Mouse (Mus musculus): ENCODE results near the gene Zfp14. TPM values are rescaled to one million over a fixed set of nuclear protein-coding genes. Genes with fewer than 3 reads are reported as not detected.

The Zfp14 gene
- polyA plus RNA-seq, 1 experiment from 2014 or later = 1.4 TPM

DNA sequence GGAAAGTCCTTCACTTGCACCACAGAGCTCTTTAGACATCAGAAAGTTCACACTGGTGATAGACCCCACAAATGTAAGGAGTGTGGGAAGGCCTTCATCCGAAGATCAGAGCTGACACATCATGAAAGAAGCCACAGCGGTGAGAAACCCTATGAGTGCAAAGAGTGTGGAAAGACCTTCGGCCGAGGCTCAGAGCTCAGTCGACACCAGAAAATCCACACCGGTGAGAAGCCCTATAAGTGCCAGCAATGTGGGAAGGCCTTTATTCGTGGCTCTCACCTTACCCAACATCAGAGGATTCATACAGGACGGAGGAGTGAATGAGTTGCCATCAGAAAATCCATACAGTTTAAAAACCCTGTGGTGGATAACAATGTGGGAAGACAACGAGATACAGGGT, 27.9 kb downstream of the Zfp14 start:
- no peak overlapping the region for H3K4me2 ChIP-seq
- H3K9me3 ChIP-seq (ENCODE audit: control insufficient read depth, low read length) = no peaks in the 10 kb centered on the region
- H3K4me1 ChIP-seq (replicated peaks; ENCODE audit: control insufficient read depth, insufficient read depth, low read length) = no peaks in the 10 kb centered on the region
- 93% methylated on average over 9 of the region's 9 CpGs for WGBS
- DNase-seq (ENCODE audit: low spot score) (no peak), ATAC-seq (replicated peaks; ENCODE audit: low FRiP score) (no peak)
- H3K27ac ChIP-seq (ENCODE audit: low read depth, low read length) = no peak overlapping the region
- H3K9ac ChIP-seq (ENCODE audit: low read depth, low read length) = no peak overlapping the region
- peaks cover 38% of the 10 kb centered on the region for H3K36me3 ChIP-seq (ENCODE audit: control insufficient read depth, insufficient read depth, low read length)
- no peak overlapping the region for H3K4me3 ChIP-seq (ENCODE audit: low read depth, low read length)
- no peaks in the 10 kb centered on the region for H3K27me3 ChIP-seq (replicated peaks; ENCODE audit: control insufficient read depth, insufficient read depth, low read length)

DNA sequence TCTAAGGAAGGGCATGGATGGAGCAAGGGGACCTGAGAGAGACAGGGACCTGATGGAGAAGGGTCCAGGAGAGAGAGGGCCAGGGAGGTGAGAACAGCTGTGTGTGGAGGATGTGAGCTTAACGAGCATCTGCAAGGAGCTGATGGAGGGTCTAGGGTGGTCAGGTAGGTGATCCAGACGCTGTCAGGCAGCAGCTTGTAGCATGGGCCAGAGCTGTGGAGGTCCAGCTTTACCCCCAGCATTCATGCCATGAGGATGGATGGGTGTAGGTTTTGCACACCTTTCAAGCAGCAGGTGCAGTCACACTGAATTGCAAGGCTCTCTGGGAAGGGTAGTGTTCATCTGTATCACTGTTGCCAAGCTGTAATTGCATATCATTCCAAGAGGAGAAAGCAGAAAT, 31.6 kb downstream of the Zfp14 start:
- Histone ChIP-seq H3K27me3 (replicated peaks; ENCODE audit: control insufficient read depth, insufficient read depth, low read length) (no peaks in the 10 kb centered on the region), H3K4me3 (ENCODE audit: low read depth, low read length) (no peak overlapping the region), H3K27ac (ENCODE audit: low read depth, low read length) (no peak overlapping the region), H3K9ac (ENCODE audit: low read depth, low read length) (no peak overlapping the region), H3K4me1 (replicated peaks; ENCODE audit: control insufficient read depth, insufficient read depth, low read length) (no peaks in the 10 kb centered on the region), H3K36me3 (ENCODE audit: control insufficient read depth, insufficient read depth, low read length) (peaks cover 57% of the 10 kb centered on the region), H3K4me2 (no peak overlapping the region), H3K9me3 (ENCODE audit: control insufficient read depth, low read length) (no peaks in the 10 kb centered on the region)
- ATAC-seq (replicated peaks; ENCODE audit: low FRiP score) (no peak), DNase-seq (ENCODE audit: low spot score) (no peak)
- WGBS = 87% methylated on average over 2 of the region's 2 CpGs

DNA sequence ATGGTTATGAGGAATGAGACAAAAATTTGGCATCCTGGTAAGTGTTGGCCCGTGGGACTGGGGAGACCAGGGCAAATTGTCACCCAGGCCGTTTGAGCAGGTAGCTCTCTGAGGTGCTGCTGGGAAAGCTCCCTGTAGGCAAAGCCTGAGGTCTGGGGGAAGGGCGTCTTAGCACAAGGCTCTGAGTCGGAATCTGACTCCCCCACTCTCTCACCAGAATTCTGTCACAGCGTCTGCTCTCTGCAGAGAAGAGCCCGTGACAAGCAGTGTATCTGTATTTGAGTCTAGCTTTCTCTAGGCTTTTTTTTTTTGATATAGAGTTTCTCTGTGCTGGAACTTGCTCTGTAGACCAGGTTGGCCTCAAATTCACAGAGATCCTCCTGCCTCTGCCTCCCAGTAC, 34.0 kb downstream of the Zfp14 start:
- H3K27me3 ChIP-seq (replicated peaks; ENCODE audit: control insufficient read depth, insufficient read depth, low read length) = no peaks in the 10 kb centered on the region
- H3K4me1 ChIP-seq (replicated peaks; ENCODE audit: control insufficient read depth, insufficient read depth, low read length) = no peaks in the 10 kb centered on the region
- peaks cover 44% of the 10 kb centered on the region for H3K36me3 ChIP-seq (ENCODE audit: control insufficient read depth, insufficient read depth, low read length)
- 87% methylated on average over 6 of the region's 6 CpGs for WGBS
- no peak overlapping the region for H3K27ac ChIP-seq (ENCODE audit: low read depth, low read length)
- H3K9me3 ChIP-seq (ENCODE audit: control insufficient read depth, low read length) = no peaks in the 10 kb centered on the region
- DNase-seq (ENCODE audit: low spot score) (no peak), ATAC-seq (replicated peaks; ENCODE audit: low FRiP score) (no peak)
- H3K4me3 ChIP-seq (ENCODE audit: low read depth, low read length) = no peak overlapping the region
- no peak overlapping the region for H3K4me2 ChIP-seq
- no peak overlapping the region for H3K9ac ChIP-seq (ENCODE audit: low read depth, low read length)

DNA sequence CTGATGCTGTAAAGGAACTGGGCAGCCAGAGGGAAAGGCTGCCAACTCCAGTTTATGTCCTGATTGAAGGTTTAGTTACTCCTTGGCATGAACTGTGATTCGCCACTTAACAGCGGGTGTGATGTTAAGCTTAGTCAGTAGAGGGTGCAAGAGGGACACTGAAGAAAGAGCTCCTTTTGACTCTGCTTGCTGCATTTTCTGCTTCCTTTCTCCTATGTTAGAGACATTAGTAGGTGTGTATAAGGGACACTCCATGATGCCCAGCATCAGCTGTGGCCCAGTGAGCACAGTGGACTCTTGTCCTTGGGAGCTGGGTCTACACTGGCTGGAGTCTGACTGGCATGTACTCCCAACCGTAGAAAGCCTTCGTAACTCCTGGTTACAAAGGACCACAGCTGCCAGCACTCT, 38.2 kb downstream of the Zfp14 start:
- WGBS = 89% methylated on average over 4 of the region's 4 CpGs
- H3K27me3 ChIP-seq (replicated peaks; ENCODE audit: control insufficient read depth, insufficient read depth, low read length) = no peaks in the 10 kb centered on the region
- no peak overlapping the region for H3K27ac ChIP-seq (ENCODE audit: low read depth, low read length)
- H3K4me2 ChIP-seq = no peak overlapping the region
- DNase-seq (ENCODE audit: low spot score) (no peak), ATAC-seq (replicated peaks; ENCODE audit: low FRiP score) (no peak; the same call in 1 of the 2 replicates)
- H3K4me1 ChIP-seq (replicated peaks; ENCODE audit: control insufficient read depth, insufficient read depth, low read length) = no peaks in the 10 kb centered on the region
- H3K36me3 ChIP-seq (ENCODE audit: control insufficient read depth, insufficient read depth, low read length) = peaks cover 42% of the 10 kb centered on the region
- H3K4me3 ChIP-seq (ENCODE audit: low read depth, low read length) = no peak overlapping the region
- no peak overlapping the region for H3K9ac ChIP-seq (ENCODE audit: low read depth, low read length)
- H3K9me3 ChIP-seq (ENCODE audit: control insufficient read depth, low read length) = no peaks in the 10 kb centered on the region

DNA sequence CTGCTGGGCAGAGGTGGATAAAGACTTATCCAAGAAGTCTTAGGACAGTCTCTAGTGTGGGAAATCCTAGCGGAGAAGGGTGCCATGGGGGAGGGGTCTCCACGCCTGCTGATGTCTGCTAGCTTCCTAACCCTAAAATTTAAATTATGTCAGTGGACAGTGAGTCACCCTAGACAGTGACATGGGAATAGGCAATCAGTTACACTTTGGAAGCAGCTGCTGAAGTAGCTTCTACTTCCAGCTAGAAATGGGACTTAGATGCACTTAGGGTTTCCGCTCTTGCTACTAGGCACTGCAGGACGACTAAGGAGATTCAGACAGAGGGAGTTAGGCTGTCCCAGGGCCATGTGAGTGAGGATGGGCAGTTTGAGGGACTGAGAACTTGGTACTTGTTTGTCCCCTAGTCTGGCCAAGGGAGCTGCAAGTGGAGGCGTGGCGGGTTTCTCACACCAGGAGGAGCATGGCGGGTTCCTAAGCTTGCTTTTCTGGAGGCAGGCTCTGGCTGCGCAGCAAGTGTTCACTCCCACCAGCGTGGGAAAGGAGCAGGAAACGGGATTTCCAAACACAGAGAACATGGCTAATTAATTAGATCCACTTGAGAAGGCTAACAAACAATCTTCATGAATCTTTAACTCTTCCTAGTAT, 40.5 kb downstream of the Zfp14 start:
- peaks cover 30% of the 10 kb centered on the region for H3K36me3 ChIP-seq (ENCODE audit: control insufficient read depth, insufficient read depth, low read length)
- no peak overlapping the region for H3K4me3 ChIP-seq (ENCODE audit: low read depth, low read length)
- 86% methylated on average over 10 of the region's 10 CpGs for WGBS
- no peaks in the 10 kb centered on the region for H3K27me3 ChIP-seq (replicated peaks; ENCODE audit: control insufficient read depth, insufficient read depth, low read length)
- H3K27ac ChIP-seq (ENCODE audit: low read depth, low read length) = no peak overlapping the region
- H3K9ac ChIP-seq (ENCODE audit: low read depth, low read length) = no peak overlapping the region
- no peaks in the 10 kb centered on the region for H3K4me1 ChIP-seq (replicated peaks; ENCODE audit: control insufficient read depth, insufficient read depth, low read length)
- no peak for ATAC-seq (replicated peaks; ENCODE audit: low FRiP score)
- H3K4me2 ChIP-seq = no peak overlapping the region
- no peak for DNase-seq (ENCODE audit: low spot score)
- H3K9me3 ChIP-seq (ENCODE audit: control insufficient read depth, low read length) = no peaks in the 10 kb centered on the region

DNA sequence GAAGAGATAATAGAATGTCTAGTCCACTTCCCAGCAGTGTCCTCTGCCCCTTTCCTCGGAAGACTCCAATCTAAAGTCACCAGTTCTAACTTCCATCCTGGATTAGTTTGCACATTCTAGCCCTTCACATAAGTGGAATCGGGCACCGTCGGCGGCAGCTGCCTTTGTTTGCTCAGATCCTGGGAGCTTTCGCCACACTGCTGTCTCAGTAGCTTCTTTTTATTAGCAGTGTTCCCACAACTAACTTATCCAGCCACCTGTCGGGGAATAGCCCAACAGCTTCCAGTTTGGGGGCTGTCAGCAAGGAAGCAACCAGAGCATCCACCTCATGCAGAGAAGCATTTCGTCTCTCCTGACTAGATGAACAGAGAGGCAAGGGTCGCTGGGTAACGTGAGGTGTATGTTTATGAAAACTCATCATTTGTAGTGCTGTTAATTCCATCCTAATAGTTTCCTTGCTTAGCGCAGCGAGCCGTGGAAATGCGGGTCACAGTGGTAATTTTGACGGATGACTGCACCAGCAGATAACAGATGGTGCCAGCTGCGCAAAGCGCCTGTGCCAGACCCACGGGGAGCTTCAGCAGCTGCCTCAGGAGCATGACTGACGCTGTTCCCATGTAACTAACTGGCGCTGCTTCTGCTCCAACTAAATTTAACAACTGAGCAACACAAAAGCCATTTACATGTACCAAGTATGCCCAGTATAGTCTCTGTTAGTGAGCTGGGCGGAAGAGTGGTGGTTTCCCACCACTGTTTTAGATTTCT, 41.7 kb downstream of the Zfp14 start:
- DNase-seq (ENCODE audit: low spot score) (no peak), ATAC-seq (replicated peaks; ENCODE audit: low FRiP score) (no peak)
- Histone ChIP-seq H3K9ac (ENCODE audit: low read depth, low read length) (no peak overlapping the region), H3K4me3 (ENCODE audit: low read depth, low read length) (no peak overlapping the region), H3K27ac (ENCODE audit: low read depth, low read length) (no peak overlapping the region), H3K36me3 (ENCODE audit: control insufficient read depth, insufficient read depth, low read length) (peaks cover 22% of the 10 kb centered on the region), H3K27me3 (replicated peaks; ENCODE audit: control insufficient read depth, insufficient read depth, low read length) (no peaks in the 10 kb centered on the region), H3K9me3 (ENCODE audit: control insufficient read depth, low read length) (no peaks in the 10 kb centered on the region), H3K4me2 (no peak overlapping the region), H3K4me1 (replicated peaks; ENCODE audit: control insufficient read depth, insufficient read depth, low read length) (no peaks in the 10 kb centered on the region)
- WGBS = 80% methylated on average over 21 of the region's 21 CpGs

DNA sequence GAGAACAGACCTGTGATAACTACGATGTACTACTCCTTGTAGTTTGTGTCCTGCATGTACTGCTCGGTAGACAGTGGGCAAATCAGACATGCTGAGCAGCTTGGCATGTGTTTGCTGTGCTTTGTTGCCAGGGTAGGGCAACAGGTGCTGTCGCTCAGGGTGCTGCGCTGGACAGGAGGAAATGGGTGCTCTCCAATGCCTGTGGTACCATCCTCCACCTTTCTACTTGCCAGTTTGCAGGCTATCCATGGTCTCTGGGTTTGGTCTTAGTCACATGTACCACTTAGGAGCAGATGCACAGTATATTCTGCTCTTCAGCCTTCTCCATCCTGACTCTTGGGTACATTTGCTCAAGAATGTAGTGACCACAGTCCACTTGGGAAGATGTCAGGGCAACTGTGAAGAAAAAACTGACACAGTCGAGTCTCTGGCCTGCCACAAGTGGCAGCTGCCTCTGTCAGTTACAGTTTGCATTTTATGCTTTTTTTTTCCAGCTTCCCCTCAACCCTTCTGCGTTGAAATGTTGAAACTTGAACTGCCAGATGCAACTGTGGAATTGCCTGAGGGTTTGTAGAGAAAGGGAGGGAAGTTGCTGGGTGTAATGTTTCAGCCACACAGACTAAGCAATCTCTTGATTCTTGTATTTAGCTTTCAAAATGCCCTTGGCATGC, 43.0 kb downstream of the Zfp14 start:
- Histone ChIP-seq H3K27me3 (replicated peaks; ENCODE audit: control insufficient read depth, insufficient read depth, low read length) (no peaks in the 10 kb centered on the region), H3K27ac (ENCODE audit: low read depth, low read length) (no peak overlapping the region), H3K4me2 (no peak overlapping the region), H3K9ac (ENCODE audit: low read depth, low read length) (no peak overlapping the region), H3K4me3 (ENCODE audit: low read depth, low read length) (no peak overlapping the region), H3K9me3 (ENCODE audit: control insufficient read depth, low read length) (no peaks in the 10 kb centered on the region), H3K36me3 (ENCODE audit: control insufficient read depth, insufficient read depth, low read length) (peaks cover 19% of the 10 kb centered on the region; the same call in 1 of the 2 replicates), H3K4me1 (replicated peaks; ENCODE audit: control insufficient read depth, insufficient read depth, low read length) (no peaks in the 10 kb centered on the region)
- DNase-seq (ENCODE audit: low spot score) (no peak), ATAC-seq (replicated peaks; ENCODE audit: low FRiP score) (no peak)
- WGBS = 77% methylated on average over 6 of the region's 6 CpGs

DNA sequence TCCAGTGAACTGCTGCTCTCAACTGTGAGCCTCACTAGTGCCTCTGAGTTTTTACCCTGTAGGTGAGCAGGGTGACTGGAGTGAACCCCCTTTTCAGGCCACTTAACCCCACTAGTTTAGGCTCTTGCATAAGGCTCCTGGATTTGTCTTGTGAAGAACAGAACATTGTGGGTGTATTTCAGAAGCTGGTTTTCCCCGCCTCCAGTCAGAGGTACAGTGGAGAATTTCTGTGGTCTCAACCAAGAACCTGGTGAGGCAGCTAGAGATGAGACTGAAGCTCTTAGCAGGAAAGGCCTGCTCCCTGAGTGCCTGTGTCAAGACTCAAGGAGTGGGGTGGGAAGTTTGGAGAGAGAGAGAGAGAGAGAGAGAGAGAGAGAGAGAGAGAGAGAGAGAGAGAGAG, 43.6 kb downstream of the Zfp14 start:
- peaks cover 19% of the 10 kb centered on the region; the same call in 1 of the 2 replicates for H3K36me3 ChIP-seq (ENCODE audit: control insufficient read depth, insufficient read depth, low read length)
- no peak overlapping the region for H3K27ac ChIP-seq (ENCODE audit: low read depth, low read length)
- no peaks in the 10 kb centered on the region for H3K9me3 ChIP-seq (ENCODE audit: control insufficient read depth, low read length)
- no peak for ATAC-seq (replicated peaks; ENCODE audit: low FRiP score)
- no peak overlapping the region for H3K4me2 ChIP-seq
- H3K9ac ChIP-seq (ENCODE audit: low read depth, low read length) = no peak overlapping the region
- DNase-seq (ENCODE audit: low spot score) = no peak
- 93% methylated on average over 1 of the region's 1 CpGs for WGBS
- H3K27me3 ChIP-seq (replicated peaks; ENCODE audit: control insufficient read depth, insufficient read depth, low read length) = no peaks in the 10 kb centered on the region
- H3K4me1 ChIP-seq (replicated peaks; ENCODE audit: control insufficient read depth, insufficient read depth, low read length) = no peaks in the 10 kb centered on the region
- no peak overlapping the region for H3K4me3 ChIP-seq (ENCODE audit: low read depth, low read length)

All from liver, embryonic 11.5 days (tissue).